Mouse (Mus musculus): ENCODE measurements around the gene Washc4.

DNA sequence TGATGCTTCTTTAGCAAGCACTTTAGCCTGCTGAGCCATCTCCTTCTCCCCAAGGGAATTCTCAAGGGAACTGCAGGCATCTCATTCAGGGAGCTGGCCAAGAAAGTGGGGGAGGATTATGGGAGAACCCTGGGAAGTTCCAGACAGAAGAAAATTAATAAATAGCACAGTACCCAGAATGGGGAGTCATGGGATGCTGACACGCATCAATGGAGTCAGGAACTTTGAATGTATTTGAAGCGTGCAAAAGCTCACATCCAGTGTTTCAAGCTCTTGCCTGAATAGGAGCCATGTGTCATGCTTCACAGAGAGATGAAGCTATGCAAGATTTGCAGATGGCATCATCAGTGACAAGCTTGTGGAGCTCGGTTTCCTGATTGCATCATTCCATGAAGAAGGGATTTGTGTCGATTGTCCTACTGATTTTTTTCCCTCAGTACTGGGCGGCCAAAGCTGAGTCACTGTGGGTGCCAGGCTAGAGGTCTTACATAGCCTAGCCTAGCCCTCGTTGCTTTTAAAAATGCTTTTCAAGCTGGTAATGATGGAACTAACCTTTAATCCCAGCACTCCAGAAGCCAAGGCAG, 13.1 kb upstream of the Washc4 start:
- TF ChIP-seq CTCF (IDR thresholded peaks at IDR 0.05; ENCODE audit: borderline replicate concordance, extremely low read depth, insufficient read depth, insufficient read length) (no peak), POLR2A (IDR thresholded peaks at IDR 0.05; ENCODE audit: borderline replicate concordance, extremely low read depth, insufficient read depth, insufficient read length, poor library complexity, severe bottlenecking) (no peak)
